Mouse (Mus musculus) cerebellum, adult 2 months (tissue): ENCODE measurements around the gene Arntl2.

Experiments
- CTCF ChIP-seq: fragments of 200-500 bp; IDR thresholded peaks from 2 replicates; pipeline ENCODE4 v1.5.1; 2011; ENCODE audit warnings: low read depth, mild to moderate bottlenecking, control low read depth, low read length, moderate library complexity, borderline replicate concordance; ENCODE audit not compliant: insufficient read depth
- POLR2A ChIP-seq: fragments of 200-500 bp; IDR thresholded peaks from 2 replicates; pipeline ENCODE4 v1.6.1; 2011; ENCODE audit warnings: low read length, control low read depth, borderline replicate concordance; ENCODE audit not compliant: insufficient read depth

- TF ChIP-seq CTCF, result no peak
- no peak for TF ChIP-seq POLR2A
Observed at GRCm38 (mm10) chr6:146844867-146845266, 49.0 kb downstream of the Arntl2 start.
